Mouse (Mus musculus) neural tube, embryonic 13.5 days (tissue): ENCODE measurements around the gene Gm21497. TPM values are rescaled to one million over a fixed set of nuclear protein-coding genes. Genes with fewer than 3 reads are reported as not detected.
"Not testable (repeated sequence)": the region's sequence is repeated elsewhere in the genome, so short reads cannot be mapped to it uniquely, and the experiment has no call there.

Source experiments
- ATAC-seq: fragments of 200-750 bp; cut with Nextera tagmentation; 2 replicates; pipeline ENCODE4 v1.8.0; 2017; ENCODE audit warnings: low read depth, mild to moderate bottlenecking, moderate TSS enrichment, moderate library complexity
- H3K27ac ChIP-seq: fragments of 300-500 bp; sonication (generic); replicated peaks from 2 replicates; pipeline ENCODE4 v1.5.1; 2015; ENCODE audit warnings: moderate library complexity, mild to moderate bottlenecking, inconsistent platforms
- H3K27me3 ChIP-seq: fragments of 300-500 bp; sonication (generic); 2 replicates; pipeline ENCODE4 v1.6.1; 2015; ENCODE audit warnings: mild to moderate bottlenecking, inconsistent platforms
- H3K36me3 ChIP-seq: fragments of 300-500 bp; sonication (generic); 2 replicates; pipeline ENCODE4 v1.6.1; 2015; ENCODE audit warnings: mild to moderate bottlenecking, inconsistent platforms
- H3K4me1 ChIP-seq: fragments of 300-500 bp; sonication (generic); replicated peaks from 2 replicates; pipeline ENCODE4 v1.6.1; 2015; ENCODE audit warnings: inconsistent platforms
- H3K4me2 ChIP-seq: fragments of 300-500 bp; sonication (generic); 2 replicates; pipeline ENCODE4 v1.6.1; 2015; ENCODE audit warnings: inconsistent platforms, mild to moderate bottlenecking, moderate library complexity
- H3K4me3 ChIP-seq: fragments of 300-500 bp; sonication (generic); 2 replicates; pipeline ENCODE4 v1.5.1; 2015; ENCODE audit warnings: mild to moderate bottlenecking, inconsistent platforms
- H3K9ac ChIP-seq: fragments of 300-500 bp; sonication (generic); 2 replicates; pipeline ENCODE4 v1.6.1; 2015; ENCODE audit warnings: moderate library complexity, mild to moderate bottlenecking, inconsistent platforms
- H3K9me3 ChIP-seq: fragments of 300-500 bp; sonication (generic); 2 replicates; pipeline ENCODE4 v1.6.1; 2016; ENCODE audit warnings: inconsistent platforms
- WGBS: fragments of 180-500 bp; shearing (Covaris S2); methylation state at CpG from one replicate; pipeline ENCODE4 v1.1.7; 2015; 5-methylcytosine and 5-hydroxymethylcytosine counted together
- polyA plus RNA-seq: library from polyadenylated mRNA; unstranded; fragments of >200 nt; fragmentation: Nextera tagmentation; extraction: Ambion mirVana; gene quantifications from 2 replicates; pipeline ENCODE4 v1.2.1, GENCODE M21; 2015

Gm21497 gene
- not detected in 2 replicates for polyA plus RNA-seq

DNA sequence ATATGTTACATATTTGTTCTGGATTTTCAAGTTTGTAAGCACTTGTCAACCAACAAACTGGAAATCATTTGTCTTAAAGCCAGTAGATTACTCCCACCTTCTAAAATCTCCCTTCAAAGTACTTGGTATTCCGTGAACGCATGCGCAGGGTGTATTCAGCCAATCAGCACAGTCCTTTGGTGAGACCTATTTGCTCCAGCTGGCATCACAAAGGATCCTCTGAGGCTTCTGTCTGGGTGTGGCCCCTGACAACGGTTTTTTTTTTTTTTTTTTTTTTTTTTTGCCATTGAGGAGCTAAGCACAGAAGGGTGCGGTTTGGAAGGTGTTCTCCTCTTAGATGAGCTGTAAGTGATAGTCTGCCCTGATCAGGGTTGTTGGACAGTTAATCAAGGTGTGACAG, at the start of gene Gm21497:
TSS of gene Gm21497 (plus strand) at position 301 of the 400 bp plus-strand sequence.
- H3K27me3 ChIP-seq, H3K9me3 ChIP-seq, H3K4me3 ChIP-seq, H3K27ac ChIP-seq, H3K9ac ChIP-seq, H3K4me2 ChIP-seq, ATAC-seq, H3K36me3 ChIP-seq, H3K4me1 ChIP-seq: not testable (repeated sequence)
- WGBS, result no CpG with 5 or more reads among the region's 5 CpGs
